Mouse (Mus musculus) lung, embryonic 14.5 days (tissue): Measurements from ENCODE around the gene Atat1. TPM values are rescaled to one million over a fixed set of nuclear protein-coding genes. Genes with fewer than 3 reads are reported as not detected.

Experiments
- ATAC-seq: fragments of 200-750 bp; cut with Nextera tagmentation; 2 replicates; pipeline ENCODE4 v1.8.0; 2017; ENCODE audit warnings: mild to moderate bottlenecking, moderate TSS enrichment, moderate library complexity; ENCODE audit not compliant: insufficient read depth
- DNase-seq: peaks from one replicate; pipeline ENCODE4 v3.0.0-alpha.2; 2015
- H3K27ac ChIP-seq: fragments of 300-500 bp; sonication (generic); 2 replicates; pipeline ENCODE4 v1.5.1; 2014; ENCODE audit warnings: low read depth, mild to moderate bottlenecking, moderate library complexity
- H3K27me3 ChIP-seq: fragments of 300-500 bp; sonication (generic); 2 replicates; pipeline ENCODE4 v1.6.1; 2014; ENCODE audit warnings: low read length, control low read depth; ENCODE audit not compliant: insufficient read depth
- H3K36me3 ChIP-seq: fragments of 300-500 bp; sonication (generic); 2 replicates; pipeline ENCODE4 v1.6.1; 2014; ENCODE audit warnings: control low read depth; ENCODE audit not compliant: insufficient read depth
- H3K4me1 ChIP-seq: fragments of 300-500 bp; sonication (generic); 2 replicates; pipeline ENCODE4 v1.6.1; 2014; ENCODE audit warnings: antibody characterized with exemption, control low read depth; ENCODE audit not compliant: insufficient read depth
- H3K4me2 ChIP-seq: fragments of 300-500 bp; sonication (generic); 2 replicates; pipeline ENCODE4 v1.6.1; 2014; ENCODE audit warnings: mild to moderate bottlenecking
- H3K4me3 ChIP-seq: fragments of 300-500 bp; sonication (generic); 2 replicates; pipeline ENCODE4 v1.5.1; 2014; ENCODE audit warnings: low read depth, low read length
- H3K9ac ChIP-seq: fragments of 300-500 bp; sonication (generic); 2 replicates; pipeline ENCODE4 v1.6.1; 2014
- H3K9me3 ChIP-seq: fragments of 300-500 bp; sonication (generic); 2 replicates; pipeline ENCODE4 v1.6.1; 2016; ENCODE audit warnings: low read depth, low read length, control low read depth
- CTCF ChIP-seq: IDR thresholded peaks from 2 replicates; pipeline ENCODE4 v1.5.1; 2016; ENCODE audit warnings: antibody characterized with exemption, low read depth
- WGBS: fragments of 180-500 bp; shearing (Covaris S2); extraction: QIAGEN DNeasy Blood & Tissue Kit; methylation state at CpG from one replicate; pipeline ENCODE4 v1.1.7; 2014; 5-methylcytosine and 5-hydroxymethylcytosine counted together
- polyA plus RNA-seq: library from polyadenylated mRNA; unstranded; fragments of >200 nt; fragmentation: Nextera tagmentation; extraction: Ambion mirVana; gene quantifications from 2 replicates; pipeline ENCODE4 v1.2.1, GENCODE M21; 2014

Gene Atat1
- polyA plus RNA-seq, 1 experiment from 2014 or later = 77.9 TPM

DNA sequence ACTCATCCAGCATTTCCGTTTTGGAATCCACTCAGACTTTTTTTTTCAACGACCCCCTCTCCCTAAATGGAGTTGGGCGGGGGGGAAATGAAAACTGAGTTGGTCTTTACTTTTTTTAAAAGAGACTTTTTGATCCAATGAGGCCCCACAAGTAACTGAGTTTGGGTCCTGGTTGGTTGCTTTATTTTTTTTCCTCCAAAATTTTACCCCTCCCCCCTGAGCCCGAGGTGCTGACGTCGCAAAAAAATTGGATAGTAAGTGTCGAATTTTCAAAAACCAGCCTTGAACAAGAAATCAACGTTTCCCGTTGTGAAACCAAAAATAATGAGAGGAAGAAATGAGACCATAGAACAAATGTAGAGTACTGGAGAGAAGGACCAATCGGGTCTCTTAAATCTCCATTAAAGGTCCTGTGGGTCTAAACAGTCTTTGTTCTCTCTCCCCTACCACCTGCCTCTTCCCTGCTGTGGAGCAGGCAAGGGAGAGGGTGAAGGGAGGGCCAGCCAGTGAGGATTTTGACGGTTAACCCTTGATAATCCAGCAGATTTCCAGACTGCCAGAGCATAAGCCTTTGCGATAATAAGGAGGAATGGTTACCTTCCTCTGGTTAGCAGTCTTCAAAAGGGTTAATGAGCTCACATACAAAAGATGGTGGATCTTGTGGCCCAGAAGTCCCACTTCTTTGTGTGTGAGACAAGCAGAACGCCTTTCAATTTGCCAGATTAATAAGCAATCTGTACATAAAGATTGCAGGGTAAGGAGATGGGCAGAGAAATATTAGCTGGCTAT is 7.8 kb upstream of the Atat1 start:
- DNase-seq (peak; percentile 77), ATAC-seq (no peak)
- whole genome bisulfite sequencing = 0% methylated on average over 13 of the region's 13 CpGs
- Histone ChIP-seq H3K9ac (peak overlapping the region; percentile 96), H3K27me3 (no peaks in the 10 kb centered on the region), H3K9me3 (no peaks in the 10 kb centered on the region), H3K4me2 (peak overlapping the region; percentile 100), H3K36me3 (peaks cover 32% of the 10 kb centered on the region), H3K4me1 (peaks cover 11% of the 10 kb centered on the region), H3K4me3 (peak overlapping the region; percentile 79), H3K27ac (peak overlapping the region; percentile 99)
- TF ChIP-seq CTCF = no peak

DNA sequence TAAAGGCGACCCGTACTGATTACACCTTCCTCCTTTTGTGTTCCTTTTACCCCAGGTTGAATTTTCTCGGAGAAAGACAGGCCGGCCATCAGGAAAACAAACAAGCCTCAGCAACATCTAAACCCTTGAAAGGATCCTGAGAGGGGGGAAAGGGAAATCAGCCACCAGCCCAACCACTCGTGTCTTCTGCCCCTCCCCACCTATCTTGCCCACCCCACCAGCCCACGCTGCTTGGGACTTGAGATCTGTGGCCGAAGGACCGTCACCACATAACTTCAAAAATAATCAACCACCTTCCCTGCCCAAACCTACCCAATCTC is 7.2 kb upstream of the Atat1 start:
- Histone ChIP-seq H3K36me3 (peaks cover 35% of the 10 kb centered on the region), H3K27ac (peak overlapping the region; percentile 99), H3K4me2 (peak overlapping the region; percentile 100), H3K9ac (peak overlapping the region; percentile 96), H3K4me3 (peak overlapping the region; percentile 79), H3K9me3 (no peaks in the 10 kb centered on the region), H3K4me1 (peaks cover 11% of the 10 kb centered on the region), H3K27me3 (no peaks in the 10 kb centered on the region)
- DNase-seq (peak; percentile 58), ATAC-seq (no peak)
- TF ChIP-seq CTCF = no peak
- WGBS = 0% methylated on average over 8 of the region's 8 CpGs

DNA sequence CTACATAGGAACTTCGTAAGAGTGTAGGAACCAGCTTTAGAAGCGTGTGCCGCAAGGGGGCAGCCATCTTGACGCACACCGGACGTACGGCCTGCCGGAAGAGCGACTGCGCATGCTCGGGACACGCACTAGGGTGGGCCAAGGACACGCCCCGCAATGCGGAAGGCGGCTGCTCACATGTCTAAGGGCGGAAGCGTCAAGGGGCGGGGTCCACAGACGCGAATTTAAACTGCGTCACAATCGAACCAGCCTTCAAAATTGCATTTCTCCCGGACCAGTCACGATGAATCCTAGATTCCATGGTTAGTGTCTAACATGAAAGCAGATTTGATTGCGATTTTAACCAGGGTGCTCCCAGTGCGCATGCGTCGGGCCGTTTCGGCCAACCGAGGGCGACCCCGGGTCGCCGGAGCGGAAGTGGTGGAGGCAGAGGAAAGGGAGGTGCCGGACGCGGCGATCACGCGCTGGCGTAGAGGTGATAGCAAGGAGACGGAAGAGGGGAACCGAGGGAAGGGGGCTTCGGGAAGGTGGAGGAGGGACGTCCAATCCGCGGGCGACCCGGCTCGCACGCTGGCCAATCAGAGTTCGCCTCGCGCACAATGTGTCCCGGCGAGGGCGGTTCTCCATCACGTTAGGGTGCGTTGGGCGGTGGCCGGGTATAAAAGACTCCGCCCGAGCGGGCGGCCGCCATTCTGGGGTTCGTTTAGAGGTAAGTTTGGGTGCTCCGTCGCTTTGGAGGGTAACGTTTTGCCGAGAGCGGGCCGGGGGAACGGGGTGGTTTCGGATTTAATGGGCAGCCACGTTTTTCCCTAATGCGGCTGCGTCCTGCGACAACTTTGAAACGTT is 6.6 kb upstream of the Atat1 start, which contains the start of the genes Mrps18b and Ppp1r10:
Mrps18b (minus strand) TSS at position 93 of the 846 bp plus-strand sequence.
Ppp1r10 (plus strand) TSS at position 138 of the 846 bp plus-strand sequence.
- WGBS = under 1% methylated on average over 83 of the region's 83 CpGs
- ATAC-seq = peak; percentile 95
- peak; percentile 78 for TF ChIP-seq CTCF

DNA sequence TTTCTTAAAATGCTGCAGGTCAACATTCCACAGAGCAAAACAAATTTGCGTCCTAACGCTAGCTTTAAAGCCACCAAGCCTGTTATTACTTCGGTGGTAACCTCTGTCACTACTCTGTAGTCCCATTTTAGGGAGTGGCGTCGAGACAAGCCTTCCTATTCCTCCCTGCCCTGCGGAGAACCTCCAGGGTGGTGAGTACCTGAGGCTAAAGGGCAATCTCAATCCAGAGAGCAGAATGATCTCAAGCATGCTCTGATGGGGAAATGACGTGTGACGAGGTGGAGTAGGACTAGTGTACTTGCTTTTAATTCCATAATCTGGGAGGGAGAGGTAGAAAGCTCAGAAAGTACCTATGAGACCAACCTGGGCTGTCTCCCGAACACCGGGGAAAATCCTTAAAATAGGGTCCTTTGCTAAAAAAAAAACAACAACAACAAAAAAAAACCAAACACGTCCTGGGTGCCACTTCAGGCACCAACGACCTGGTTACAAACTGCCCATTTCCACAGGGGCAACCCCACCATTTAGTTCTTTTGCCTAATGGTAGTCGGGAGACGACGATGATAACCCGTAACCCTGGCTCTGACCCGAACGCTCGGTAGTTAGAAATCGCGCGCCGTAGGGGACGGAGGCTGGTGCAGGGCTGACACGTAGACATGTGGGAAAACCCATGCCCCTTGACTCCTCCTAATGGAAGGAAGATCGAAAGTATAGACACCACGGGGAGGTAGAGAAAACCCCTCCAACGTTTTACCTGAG is 5.8 kb upstream of the Atat1 start:
- peak overlapping the region; percentile 100 for H3K4me2 ChIP-seq
- DNase-seq (peak; percentile 30), ATAC-seq (no peak)
- H3K9ac ChIP-seq = peak overlapping the region; percentile 96
- peak overlapping the region; percentile 99 for H3K27ac ChIP-seq
- WGBS = under 1% methylated on average over 28 of the region's 28 CpGs
- H3K36me3 ChIP-seq = peaks cover 47% of the 10 kb centered on the region
- TF ChIP-seq CTCF = no peak
- H3K9me3 ChIP-seq = no peaks in the 10 kb centered on the region
- H3K27me3 ChIP-seq = no peaks in the 10 kb centered on the region
- peaks cover 11% of the 10 kb centered on the region for H3K4me1 ChIP-seq
- H3K4me3 ChIP-seq = peak overlapping the region; percentile 79

More for the DNA sequence above, 6.6 kb upstream of the Atat1 start, which contains the start of the genes Mrps18b and Ppp1r10:
- peak; percentile 100 for DNase-seq
- Histone ChIP-seq H3K9me3 (no peaks in the 10 kb centered on the region), H3K4me1 (peaks cover 11% of the 10 kb centered on the region), H3K4me3 (peak within 1 kb of the TSS; percentile 79), H3K4me2 (peak within 1 kb of the TSS; percentile 100), H3K9ac (peak within 1 kb of the TSS; percentile 96), H3K27me3 (no peaks in the 10 kb centered on the region), H3K27ac (peak within 1 kb of the TSS; percentile 99), H3K36me3 (peaks cover 39% of the 10 kb centered on the region)

DNA sequence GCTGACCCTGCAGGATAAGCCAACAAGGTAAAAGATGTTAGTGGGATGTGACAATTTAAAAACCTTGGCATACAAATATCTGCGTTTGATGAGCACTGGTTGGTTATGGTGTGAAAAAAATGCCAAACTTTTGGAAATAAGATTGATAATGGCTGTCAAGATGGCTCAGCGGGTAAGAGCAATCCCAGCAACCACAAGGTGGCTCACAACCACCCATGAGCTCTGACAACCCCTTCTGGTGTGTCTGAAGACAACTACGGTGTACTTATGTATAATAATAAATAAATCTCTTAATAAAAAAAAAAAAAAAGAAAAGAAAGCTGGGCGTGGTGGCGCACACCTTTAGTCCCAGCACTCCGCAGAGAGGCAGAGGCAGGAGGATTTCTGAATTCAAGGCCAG is 5.1 kb upstream of the Atat1 start:
- ATAC-seq (no peak), DNase-seq (no peak)
- Histone ChIP-seq H3K27me3 (no peaks in the 10 kb centered on the region), H3K36me3 (peaks cover 47% of the 10 kb centered on the region), H3K9me3 (no peaks in the 10 kb centered on the region), H3K4me2 (peak overlapping the region; percentile 100), H3K4me1 (peaks cover 8% of the 10 kb centered on the region), H3K27ac (no peak overlapping the region), H3K9ac (peak overlapping the region; percentile 96; the same call in 1 of the 2 replicates), H3K4me3 (peak overlapping the region; percentile 79)
- TF ChIP-seq CTCF = no peak
- 71% methylated on average over 6 of the region's 6 CpGs for WGBS

DNA sequence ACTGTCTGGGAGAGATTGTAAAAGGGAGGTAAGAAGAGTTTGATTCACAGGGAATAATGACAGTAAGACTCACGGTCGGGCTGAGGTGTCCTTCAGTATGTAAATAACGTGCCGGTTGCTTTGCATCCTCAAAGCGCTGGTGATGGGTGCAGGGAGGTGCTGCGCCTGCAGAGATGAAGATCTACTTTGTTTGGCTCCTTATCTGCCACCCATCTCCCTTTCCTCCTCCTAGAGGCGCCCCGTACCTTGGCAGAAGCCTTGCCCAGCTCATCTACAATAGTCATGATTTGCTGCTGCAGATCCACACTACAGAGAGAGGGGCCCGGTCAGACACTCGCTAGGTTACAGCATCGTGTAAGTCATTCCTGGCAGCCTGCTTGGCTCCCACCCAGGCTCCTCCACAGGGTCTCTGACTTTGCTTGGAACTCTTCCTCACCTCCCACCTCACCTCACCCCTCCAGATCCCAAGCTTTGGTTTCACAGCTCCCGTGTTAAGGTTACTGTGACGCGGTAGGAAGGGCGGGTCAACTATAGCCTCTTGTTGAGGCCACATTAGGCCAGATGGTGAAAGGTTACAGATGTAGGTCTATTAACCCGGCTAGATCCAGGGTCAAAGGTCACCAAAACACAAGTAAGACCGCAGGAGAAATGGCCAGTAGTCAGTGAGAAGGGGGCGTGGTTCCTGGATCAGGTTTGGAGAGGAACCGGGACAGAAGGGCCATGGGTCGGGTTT is 523 bp downstream of the Atat1 start:
- peak overlapping the region; percentile 73 for H3K9ac ChIP-seq
- H3K4me1 ChIP-seq = peaks cover 5% of the 10 kb centered on the region; the same call in 1 of the 2 replicates
- peak overlapping the region; percentile 70 for H3K4me3 ChIP-seq
- no peak for TF ChIP-seq CTCF
- no peaks in the 10 kb centered on the region for H3K27me3 ChIP-seq
- ATAC-seq (peak; percentile 23), DNase-seq (no peak)
- WGBS = 14% methylated on average over 20 of the region's 20 CpGs
- H3K4me2 ChIP-seq = peak overlapping the region; percentile 71
- H3K9me3 ChIP-seq = no peaks in the 10 kb centered on the region
- peak overlapping the region; percentile 73; the same call in 1 of the 2 replicates for H3K27ac ChIP-seq
- H3K36me3 ChIP-seq = peaks cover 66% of the 10 kb centered on the region
